Mouse (Mus musculus): ENCODE data around the gene Myef2.

DNA sequence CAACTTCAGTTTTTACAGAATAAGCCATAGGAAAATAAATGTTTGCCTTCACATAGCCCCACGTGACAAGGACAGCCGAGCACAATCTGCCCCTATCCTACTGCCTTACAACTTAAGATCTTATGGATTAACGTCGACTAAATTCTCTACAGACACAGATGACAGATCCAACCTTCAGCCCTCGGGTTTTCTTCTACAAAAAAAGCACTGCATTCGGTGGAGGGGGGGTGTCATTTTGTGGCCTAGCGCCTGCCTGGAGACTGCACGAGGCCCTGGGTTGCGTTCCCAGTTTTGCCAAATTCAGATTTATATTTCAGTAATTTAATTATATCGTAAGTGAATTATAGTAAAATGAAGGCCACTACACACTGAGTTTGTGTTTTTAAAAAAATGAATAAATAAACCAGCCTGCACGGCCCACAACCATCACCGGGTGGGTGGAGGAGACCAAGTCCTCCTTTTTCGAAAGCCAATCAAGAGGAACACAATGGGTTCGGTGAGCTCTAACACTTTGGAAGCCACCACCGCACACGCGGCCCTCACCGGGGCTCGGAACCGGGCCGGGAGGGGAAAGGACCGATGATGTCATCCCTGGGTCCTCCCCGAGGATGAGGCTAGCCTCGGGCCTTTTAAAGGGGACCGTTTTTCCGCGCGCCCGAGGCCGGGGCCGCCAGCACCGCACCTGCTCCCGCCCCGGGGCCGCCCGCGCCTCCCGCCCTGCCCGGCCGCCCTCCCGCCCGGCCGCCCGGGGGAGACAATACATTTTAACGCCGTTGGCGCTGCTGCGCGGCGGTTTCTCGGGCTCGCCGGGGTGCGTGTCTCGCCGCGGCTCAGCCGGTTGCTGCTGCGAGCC, 611 bp downstream of the Myef2 start:
- no peak for TF ChIP-seq POLR2A (IDR thresholded peaks at IDR 0.05; ENCODE audit: control insufficient read depth, extremely low read depth, insufficient read depth, low read length, poor library complexity)
- TF ChIP-seq CTCF (IDR thresholded peaks at IDR 0.05; ENCODE audit: borderline replicate concordance, control insufficient read depth, extremely low read depth, insufficient read depth, low read length, poor library complexity): no peak

All from thymus, adult 2 months (tissue).